Mouse (Mus musculus) kidney, adult 18-20 months (tissue): ENCODE data around the gene Csf3.
A peak's percentile ranks its signal among the peaks of the same experiment; 100 is the strongest.
"Not testable (repeated sequence)": the region's sequence is repeated elsewhere in the genome, so short reads cannot be mapped to it uniquely, and the experiment has no call there.

Source experiments
- DNase-seq: peaks from one replicate; pipeline ENCODE4 v3.0.0; 2021

Gene Csf3

DNA sequence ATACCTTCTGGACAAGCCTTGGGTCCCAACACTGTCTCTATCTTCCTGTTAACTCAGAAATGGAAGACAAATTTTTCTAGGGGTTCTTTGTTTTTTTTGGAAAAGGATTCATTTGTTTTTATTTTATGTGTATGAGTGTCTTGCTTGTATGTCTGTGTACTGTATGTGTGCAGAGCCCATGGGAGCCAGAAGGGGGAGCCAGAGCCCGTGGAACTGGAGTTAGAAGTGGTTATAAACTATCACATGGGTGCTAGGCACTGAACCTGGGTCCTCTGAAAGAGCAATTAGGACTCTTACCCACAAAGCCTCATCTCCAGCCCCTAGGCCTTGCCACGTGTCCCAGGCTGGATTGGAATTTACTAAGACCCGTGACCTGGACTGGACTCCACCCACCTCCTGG is 33.0 kb downstream of the Csf3 start:
- DNase-seq = no peak

DNA sequence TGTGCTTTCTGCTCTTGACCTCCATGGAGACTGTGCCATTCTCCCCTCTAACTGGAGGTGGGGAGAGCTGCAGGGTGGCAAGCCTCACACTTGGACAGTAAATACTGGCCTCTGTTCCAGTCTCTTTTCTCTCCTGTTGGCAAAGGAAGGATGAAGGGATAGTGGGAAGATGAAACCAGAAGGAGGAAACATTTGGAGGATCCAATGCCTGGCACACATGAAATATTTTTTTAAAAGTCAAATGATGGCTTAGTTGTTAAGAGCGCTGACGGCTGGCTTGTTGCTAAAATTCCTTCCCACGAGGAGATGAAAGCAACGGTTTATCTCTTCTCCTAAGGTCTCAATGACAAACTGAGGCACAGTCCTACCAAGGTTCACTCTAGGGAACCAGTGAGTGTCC is 34.0 kb downstream of the Csf3 start:
- DNase-seq = no peak

DNA sequence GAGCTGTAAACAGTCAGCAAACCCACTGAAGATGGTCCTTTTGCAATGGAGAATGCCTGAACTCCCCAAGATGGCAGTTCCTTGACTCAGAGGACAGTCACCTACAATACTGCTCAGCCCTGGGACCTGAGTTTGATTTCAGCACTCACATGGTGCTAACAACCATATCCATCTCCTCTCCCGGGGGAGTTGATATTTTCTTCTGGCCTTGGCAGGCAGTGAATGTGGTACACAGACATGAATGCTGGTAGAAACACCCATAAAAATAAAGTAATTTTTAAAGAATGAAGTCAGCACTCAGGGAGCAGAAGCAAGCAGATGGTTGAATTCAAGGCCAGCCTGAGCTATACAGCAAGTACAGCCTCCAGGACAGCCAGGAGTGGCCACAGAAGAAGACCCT is 35.1 kb downstream of the Csf3 start:
- no peak for DNase-seq

DNA sequence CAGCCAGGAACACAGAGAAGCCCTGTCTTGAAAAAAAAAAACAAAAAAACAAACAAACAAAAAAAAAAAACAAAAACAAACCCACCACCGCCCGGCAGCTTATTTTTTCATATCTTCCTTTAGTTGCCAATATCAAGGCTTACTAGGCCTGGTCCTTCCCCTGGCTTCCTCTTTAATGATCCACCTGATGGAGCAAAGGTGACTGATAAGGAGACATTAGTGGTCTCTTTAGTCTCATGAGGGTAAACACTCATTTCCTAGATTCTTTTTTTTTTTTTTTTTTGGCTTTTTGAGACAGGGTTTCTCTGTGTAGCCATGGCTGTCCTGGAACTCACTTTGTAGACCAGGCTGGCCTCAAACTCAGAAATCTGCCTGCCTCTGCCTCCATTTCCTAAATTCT is 36.2 kb downstream of the Csf3 start:
- not testable (repeated sequence) for DNase-seq

DNA sequence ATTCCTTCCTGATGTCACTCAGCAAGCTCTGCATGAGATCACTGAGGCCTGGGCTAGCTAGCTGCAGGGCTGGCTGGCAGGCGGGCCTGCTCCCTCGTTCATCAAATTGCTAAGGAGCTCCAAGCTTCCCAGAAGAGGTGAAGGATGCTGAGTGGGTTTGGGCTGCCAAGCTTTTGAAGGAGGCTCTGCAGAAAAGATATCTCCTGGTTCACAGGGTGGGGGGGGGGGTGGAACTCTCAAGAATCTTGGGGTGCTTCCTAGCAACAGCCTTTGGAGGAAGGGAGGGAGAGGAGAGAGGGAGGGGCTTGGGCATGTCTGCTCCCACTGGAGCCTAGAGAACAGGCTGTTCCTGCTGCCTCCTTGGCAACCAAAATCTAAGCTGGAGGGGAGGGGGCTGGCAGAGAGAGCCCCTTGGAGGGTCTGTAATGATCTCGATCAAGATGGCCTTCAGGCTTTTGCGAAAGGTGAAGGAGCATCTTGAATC is 37.4 kb downstream of the Csf3 start:
- DNase-seq = no peak

DNA sequence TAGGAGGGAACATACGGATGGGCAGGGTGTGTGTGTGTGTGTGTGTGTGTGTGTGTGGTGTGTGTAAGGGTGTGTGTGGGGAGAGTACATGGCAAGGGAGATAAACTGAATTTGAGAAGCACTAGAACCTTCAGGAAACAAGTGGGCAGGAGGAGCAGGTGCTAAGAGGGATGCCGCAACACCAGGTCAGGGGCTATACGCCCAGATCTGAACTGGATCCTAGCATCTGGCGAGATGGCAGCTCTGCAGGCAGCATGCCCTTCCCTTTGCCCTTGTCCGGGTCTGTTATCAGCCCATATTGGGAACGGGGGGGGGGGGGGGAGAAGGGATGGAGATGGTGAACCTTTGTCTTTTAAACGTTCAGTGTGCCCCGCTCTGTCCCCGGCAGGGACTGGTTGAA is 37.9 kb downstream of the Csf3 start:
- no peak for DNase-seq

DNA sequence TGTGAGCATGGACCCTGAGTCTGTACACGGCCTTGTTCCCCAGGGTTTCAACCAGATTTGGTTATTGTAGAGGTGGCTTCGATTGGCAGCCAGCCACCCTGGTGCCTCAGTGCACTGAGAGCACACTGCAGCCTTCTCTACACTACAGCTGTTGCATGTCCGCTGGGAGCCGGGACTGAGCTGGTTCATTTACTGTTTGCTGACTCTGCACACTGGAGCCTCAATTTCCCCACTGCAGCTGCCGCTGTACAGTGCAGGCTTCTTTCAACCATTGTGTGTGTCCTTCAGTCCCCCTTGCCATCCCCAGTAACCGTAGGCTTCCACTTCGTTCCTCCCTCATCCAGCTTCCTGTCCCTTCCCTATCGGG is 38.9 kb downstream of the Csf3 start:
- no peak for DNase-seq

DNA sequence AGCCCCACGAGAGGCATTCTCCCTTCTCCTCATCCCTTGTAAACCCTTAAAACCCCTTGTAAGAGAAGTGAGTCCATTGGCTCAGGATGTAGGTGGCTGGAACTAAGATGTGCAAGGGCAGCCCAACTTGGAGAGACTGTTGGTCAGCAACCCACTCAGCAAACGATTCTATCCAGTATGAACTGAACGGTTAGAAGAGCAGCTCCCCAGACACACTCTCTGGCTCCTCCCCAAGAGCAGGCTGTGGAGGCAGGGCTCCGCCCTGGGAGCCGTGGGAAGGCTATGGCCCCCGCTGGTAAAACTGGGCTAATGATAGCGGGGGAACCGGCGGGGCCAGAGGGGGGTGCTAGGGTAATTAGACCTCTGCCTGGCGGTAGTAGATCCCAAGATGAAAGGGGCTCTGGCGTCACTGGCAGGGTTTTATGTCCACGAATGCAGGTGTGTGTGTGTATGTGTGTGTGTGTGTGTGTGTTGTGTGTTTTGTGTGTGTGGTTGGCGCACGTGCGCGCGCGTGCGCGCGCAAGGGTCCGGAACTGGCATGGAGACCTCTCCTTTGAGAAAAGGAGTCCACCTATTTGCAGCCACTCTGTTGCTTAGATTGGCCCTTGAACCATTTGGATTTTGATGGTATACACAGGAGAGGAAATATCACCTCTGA is 39.5 kb downstream of the Csf3 start, which contains the start of gene Thra:
TSS of gene Thra (plus strand) at position 246 of the 658 bp plus-strand sequence.
- peak; percentile 70 for DNase-seq

DNA sequence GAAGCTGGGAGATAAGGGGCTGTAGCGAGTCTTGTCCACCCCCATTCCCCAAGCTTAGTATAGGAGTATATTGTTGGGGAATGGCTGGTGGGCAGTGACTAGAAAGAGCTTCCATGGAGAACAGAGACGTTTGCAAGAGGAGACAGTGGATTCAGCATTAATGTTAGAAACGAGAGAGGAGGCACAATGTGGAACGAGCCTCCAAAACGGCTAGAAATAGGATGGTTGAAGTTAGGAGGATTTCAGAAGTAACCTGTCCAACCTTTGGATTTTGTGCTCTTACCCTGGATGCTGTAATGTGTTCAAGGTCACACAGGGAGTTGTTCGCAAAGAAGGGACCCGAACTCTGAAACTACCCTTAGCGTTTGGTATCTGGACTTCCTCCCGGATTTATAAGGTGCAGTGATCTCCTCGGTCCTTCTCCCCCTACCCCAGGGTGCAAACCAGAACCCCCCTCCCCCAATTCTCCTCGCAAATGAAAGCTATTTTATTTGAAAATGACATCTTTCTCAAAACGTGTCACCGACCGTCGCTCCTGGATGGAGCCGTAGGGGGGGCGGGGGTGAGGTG is 40.1 kb downstream of the Csf3 start:
- DNase-seq = no peak

DNA sequence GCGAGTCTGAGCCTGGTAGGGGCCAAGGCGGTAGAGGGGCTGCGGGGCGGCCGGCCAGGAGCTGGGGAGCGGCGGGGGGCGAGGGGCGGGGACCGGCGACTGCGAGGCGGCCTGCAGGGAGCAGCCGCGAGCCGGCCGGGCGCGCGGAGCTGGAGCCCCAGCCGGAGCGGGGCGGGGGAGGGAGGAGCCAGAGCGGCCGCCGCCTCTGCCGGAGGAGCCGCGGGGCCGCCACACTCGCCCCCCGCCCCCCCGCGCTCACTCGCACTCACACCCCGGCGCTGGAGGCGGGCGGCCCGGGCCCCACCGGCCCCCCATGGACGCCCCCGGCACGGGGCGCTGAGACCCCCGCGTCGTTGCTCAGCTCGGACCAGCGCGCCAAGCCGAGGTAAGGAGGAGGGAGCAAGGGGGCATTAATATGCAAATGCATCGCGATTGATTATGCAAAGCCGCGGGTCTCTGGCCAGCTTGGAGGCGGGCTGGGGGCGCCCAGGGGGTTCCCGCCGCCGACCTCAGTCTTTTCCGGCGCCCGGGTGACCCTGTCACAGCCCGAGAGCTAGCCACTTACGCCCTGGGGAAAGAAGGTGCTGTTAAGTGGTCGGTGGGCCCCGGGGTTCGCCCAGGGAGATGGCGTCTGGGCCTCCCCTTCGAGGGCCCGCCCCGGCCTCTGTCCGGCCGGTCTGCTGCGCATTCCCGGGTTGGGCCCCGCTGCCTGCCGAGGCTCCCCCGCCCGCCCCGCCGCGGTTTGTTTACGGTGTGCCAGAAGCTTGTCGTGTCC is 40.7 kb downstream of the Csf3 start:
- peak; percentile 90 for DNase-seq

DNA sequence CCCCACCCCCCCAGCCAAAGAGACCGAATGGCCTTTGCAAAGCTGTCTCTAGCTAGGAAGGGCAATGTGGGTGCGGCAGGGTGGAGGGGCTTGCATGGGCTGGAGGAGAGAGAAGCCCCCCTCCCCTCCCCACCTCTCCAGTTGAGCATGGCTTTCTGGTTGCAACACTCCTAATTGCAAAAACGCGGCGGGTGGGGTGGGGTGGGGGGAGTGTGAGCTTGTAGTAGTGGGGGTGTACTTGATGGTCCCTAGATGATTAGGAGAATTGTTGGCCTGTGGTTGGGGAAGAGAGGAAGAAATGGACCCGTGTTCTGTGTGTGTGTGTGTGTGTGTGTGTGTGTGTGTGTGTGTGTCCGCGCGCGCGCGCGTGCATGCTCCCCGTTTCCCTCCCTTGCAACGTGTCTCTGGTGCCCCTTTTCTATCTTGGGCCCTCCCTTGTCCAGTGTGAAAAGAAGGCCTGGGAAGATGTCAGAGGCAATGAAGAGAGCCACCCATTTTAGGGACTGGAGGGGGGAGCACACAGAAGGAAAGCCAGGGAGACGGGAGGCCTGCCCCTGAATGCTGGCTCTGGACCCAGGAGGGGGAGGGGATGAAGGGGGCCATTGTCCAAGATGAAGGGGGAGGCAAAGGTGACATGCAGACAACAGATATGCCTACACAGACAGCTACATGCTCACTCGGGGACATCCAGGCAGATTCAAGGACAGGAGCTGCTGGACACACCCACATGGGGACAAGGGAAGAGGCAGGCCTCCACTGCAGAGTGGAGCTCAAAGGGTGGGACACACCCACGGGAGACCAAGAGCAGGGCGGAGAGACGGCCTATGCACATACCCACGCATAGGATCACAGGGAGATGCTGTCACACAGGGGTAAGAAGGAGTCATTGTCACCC is 41.6 kb downstream of the Csf3 start:
- DNase-seq = peak; percentile 49

DNA sequence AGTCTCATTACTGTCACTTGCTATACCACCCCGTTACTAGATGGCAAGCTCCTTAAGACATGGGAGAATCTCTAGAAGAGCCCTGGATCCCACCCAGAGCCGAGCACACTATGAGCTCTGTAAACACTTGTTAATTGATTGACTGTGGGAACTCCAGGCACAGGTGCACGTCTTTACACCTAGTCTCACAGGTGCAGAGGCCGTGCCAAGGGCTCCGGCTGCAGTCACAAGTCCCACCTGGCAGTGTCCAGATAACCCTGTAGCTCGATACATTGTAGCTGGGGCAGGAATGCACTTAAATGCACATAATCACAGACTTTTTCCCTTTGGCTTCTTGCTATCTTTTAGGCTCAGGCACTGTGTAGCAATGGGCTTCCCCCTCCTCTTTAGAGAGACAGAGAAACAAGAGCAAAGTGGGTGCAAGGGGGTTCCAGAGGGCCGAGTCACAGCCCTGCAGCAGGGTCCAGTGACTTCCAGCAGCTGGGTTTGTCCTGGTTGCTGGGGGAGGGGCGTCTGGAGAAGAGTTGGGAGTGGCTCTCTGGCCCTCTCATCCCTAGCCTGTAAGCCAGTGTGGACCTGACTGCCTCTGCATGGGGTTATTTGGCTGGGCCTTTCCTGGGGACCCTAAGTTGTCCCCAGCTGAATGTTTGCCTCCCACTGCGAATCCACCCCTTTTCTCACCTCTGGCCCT is 42.7 kb downstream of the Csf3 start:
- peak; percentile 79 for DNase-seq

DNA sequence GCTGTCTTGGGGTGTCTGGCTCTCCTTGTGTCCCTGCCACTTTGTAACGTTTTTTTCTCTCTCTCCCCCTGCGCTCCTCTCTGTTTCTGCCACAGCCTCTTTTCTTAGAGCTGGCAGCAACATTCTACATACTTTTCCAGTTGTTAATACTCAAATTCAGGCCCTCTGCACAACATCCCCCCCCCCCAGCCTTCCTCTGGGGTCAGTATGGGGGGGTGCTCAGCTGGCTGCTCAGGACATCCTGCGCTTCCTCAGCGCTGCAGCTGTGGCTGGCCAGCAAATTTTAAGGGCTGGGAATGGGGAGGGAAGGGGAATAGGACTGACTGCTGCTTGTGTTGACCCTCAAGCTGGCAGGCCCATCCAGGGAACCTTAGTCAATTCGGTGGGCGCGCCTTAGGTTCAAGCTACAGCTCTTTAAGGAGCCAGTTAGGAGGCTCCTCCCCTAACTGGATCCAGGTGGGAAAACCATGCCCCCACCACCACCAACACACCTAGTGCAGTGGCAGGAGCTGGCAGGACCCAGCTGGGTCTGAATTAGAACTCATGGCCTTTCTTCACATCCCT is 43.5 kb downstream of the Csf3 start:
- no peak for DNase-seq

DNA sequence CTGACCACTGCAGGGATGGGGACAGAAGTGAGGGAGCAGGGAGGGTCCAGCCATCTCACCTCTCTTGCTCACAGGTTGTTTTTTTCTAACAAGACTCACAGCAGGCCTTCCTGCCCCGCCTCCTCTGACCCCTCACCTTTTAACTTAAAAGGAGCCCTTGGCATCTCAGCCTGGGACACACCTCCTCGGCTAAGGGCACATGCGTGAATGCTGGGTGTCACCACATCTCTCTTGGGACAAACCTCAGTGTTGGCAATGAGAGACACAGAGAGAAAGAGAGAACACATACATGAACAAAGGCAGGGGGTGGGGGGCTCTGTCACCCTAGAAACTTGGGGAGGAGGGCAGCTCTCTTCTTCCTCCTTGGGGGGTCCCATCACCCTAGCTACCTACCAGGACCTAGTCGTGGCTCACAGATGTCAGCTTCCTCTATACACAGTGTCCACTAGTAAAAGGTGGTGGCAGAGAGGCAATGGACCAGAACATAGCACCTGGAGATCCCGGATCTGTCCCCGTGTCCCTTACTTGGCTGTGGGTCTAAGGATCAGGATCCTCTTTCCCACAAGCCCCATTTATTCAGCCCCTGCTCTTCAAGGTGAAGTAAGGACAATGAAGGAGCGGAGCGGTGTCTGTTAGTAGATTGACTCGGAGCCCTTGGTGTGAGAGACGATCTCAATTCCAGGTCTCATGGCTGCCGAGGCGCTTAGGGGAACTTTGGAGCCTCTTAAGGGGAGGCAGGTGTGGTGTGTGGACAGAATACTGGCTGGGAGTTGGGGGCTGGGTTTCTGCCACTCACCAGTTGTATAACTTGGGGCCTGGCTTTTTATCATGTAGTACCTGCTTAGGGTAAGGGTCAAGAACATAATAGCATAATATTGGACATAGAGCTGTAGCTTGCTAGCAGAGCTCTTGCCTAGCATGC is 45.1 kb downstream of the Csf3 start:
- peak; percentile 38 for DNase-seq

DNA sequence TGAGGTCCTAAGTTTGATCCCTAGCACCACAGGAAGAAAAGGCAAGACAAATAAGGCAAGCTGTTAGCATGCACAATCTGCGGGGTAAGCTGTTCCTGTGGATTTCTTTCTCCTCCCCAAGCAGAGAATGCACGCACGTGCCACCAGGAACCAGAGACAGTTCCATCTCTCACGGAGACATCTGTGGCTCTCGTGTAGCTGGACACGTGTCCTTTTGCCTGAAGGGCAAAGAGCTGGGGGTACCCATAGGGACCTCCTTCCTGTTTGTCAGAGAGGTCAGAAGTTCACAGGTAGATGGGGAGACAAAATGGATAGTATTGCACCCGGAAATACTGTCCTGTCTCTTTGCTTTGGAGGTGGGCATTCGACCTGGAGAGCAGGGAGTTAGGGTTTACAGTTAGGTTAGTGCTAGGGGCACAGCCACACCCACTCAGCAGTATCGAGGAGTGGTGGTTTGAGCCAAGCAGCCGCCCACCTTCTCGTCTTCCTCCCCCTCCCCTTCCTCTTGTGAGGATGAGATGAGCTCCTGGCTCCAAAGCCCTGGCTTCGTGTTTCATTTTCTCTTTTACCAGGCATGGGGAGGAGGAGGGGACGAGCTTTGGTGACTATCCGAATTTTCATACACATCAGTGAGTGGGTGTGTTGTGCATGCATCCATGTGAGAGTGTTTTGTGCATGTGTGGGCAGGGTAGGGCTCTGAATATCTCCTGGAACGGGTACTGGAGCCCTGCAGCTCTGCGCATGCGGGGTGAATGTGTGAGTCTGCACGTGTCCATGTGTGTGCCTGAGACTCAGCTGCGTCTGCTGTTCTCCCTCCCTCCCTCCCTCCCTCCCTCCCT is 46.0 kb downstream of the Csf3 start:
- DNase-seq = peak; percentile 81

DNA sequence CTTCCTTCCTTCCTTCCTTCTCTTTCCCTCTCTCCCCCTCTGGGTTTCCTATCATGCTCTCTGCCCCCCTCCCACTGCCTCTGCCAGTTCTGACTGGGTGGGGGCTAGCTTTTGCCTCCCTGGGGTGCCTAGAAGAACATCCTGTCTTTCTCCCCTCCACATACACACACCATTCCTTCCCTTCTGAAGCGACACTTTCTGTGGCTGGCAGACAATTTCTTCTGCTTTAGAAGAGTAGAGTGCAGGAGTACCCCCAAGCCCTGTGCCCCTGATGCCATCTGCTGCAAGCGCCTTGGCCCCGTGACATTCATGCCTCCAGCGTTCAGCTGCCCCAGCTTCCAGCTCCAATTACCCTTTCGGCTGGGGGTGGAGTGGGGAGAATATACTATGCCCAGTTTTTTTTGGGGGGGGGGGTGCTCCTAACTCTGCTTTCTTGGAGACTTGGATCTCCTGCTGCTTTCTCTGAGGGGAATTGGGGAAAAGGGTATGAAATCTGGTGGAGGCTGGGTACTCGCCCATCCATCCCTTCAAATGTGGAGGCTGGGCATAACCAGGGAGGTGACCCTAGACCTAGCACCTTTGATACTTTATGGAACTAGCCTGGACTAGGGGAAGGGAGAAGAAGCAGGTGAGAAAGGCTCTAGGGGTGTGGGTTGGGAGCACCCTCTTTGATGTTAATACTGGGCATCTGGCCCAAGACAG is 46.9 kb downstream of the Csf3 start:
- no peak for DNase-seq

DNA sequence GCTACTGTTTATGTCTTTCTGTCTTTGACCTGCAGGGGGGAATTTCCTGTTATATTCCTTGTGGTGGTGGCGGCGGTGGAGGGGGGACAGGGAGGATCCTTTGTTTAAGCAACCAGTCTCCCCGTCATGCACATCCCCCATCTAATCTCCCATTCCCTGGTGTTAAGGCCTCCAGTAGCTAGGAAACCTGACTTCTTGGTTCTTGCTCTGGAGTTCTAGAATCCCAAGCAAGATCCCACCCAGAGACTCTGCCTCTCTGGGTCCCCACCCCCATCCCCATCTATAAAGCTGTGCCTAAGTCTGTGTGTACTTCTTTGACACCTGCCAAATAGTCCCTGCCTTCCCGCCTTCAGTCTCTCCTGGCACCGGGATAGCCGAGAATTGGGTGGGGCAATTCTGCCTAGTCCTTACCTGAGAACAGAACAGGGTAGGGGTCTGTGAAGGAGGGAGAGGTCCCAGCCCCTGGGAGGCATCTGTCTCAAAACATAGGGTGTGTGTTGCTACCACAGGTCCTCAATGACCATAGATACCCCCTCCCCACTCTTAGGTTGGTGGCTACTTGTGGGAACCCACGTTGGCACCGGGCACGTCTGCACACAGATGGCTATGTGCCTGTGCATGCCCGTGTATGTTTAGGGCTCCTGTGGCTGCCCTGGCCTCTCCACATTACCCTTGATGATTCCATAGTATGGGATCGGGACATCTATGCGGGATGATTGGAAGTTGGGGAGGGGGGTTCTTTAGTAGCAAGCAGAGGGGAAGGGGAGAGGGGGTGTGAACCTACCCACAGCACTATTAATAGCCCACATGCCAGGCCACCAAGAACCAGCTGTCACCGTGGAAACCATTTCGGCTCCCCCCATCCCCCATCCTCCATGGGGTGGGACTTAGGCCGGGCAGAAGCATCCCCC is 47.7 kb downstream of the Csf3 start:
- DNase-seq = no peak

DNA sequence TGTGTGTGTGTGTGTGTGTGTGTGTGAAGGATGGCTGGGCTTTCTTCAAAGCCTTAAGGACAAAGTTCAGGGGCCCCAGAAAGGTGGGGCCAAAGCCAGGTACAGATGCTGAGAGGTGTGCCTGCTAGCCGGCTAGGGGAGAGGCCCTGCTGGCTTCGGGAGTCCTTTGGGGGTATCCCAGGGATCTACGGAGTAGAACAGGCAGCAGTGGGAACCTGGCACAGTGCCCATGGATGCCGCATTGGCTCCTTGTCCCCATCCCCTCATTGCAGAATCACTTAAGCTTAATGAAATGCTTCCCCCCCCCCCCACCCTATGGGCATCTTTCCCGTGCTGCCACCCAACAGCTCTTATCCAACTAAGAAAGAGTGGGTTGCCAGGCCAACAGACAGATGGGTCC is 48.7 kb downstream of the Csf3 start:
- DNase-seq = no peak
